Mouse (Mus musculus) inflammation-experienced regulatory T-cells, adult 6 months (primary cell): ENCODE data around the gene Cp. TPM values are rescaled to one million over a fixed set of nuclear protein-coding genes. Genes with fewer than 3 reads are reported as not detected.
"Not testable (repeated sequence)": the region's sequence is repeated elsewhere in the genome, so short reads cannot be mapped to it uniquely, and the experiment has no call there.

Experiments used
- ATAC-seq: one replicate; pipeline ENCODE4 v1.8.0; 2017
- polyA plus RNA-seq, 3 experiments: library from polyadenylated mRNA; unstranded; fragments of 100-300 nt; shearing (Covaris generic); gene quantifications; one replicate each; pipeline ENCODE4 v1.2.1; 2017

Cp gene
- polyA plus RNA-seq, 3 experiments from 2014 or later = 0.20 to 1.7 (median 1.4) TPM

DNA sequence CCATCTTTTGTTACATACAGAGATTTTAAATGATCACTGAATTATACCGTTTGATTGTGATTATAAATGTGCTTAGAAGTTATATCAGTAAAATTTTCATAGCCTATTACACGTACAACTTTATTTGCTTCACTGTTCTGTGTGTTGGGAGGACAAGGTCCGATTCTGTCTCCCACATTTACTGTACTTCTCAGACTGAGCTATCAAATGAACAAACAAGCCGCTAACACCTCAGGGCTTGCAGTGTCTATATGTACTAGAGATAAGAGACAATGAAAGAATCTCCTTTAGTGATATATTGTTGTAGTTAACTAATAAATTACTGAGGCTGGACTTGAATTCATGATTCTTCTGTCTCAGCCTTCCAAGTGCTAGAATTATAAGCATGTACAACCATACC, 50.4 kb downstream of the Cp start:
- no peak for ATAC-seq

DNA sequence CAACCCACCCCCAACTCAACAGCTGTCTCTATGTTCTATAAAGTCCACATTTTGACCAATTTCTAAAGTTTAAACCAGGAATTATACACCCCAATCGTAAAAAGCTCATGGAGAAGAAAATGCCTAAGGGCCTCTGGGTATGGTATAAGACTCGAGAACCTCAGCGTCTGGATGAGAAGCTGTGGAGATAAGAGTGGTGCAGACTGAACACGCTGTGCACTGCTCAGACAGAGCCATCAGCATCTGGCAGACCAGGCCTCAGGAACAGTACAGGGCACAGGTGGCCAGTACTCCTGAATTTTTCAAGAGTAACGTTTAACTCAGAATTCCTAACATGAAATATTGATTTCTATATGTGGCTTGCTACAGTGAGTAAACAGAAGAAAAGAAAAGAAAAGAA, 50.9 kb downstream of the Cp start:
- ATAC-seq = no peak

DNA sequence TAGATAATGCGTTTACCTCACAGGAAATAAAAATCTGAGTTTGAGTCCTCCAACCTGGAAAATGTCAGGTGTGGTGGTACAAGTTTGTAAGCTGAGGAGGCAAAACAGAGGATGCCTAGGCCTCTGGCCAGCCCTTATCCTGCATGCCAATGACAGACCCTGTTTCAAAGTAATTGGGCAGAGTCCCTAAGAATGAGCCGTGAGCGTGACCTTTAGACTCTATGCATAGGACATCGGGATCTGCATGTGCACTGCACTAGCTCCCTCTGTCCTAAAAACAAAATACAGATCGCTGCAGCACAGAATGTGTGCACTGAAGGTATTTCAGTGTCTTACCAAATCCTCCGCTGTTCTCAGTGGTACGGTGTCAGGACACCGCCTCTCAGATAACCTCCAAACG, 53.6 kb downstream of the Cp start:
- no peak for ATAC-seq

DNA sequence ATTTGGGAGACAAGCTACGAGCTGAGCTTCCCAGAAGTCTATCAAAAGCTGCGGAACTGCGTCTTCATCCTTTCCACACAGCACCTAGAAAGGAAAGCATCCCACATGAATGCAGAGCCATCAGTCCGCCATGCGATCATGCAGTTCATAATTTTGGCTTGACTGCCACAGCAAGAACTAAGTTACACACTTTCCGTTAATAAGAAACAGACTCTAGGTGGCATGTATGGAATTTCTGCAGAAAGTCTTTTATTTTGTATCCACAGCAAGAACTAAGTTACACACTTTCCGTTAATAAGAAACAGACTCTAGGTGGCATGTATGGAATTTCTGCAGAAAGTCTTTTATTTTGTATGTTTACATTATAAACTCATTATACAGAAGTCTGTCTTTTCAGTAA, 54.1 kb downstream of the Cp start:
- ATAC-seq = not testable (repeated sequence)

DNA sequence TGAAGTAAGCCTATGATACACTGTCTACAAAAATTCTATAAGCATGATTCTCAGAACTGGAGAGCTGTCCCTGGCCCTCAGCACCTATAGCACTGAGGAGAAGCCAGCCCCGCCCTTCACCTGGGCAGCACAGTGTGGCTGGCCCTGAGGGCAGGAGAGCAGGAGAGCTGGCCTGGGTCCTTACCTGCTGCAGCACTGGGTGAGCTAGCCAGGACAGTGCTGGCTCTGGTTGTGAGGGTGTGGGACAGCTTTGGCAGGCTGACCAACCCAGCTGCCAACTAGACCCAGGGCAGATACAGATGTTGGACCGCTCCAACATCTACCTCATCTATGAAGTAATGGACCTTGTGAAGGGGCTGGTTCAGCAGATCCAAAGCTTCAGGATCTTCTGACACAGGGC, 57.6 kb downstream of the Cp start:
- ATAC-seq = no peak

DNA sequence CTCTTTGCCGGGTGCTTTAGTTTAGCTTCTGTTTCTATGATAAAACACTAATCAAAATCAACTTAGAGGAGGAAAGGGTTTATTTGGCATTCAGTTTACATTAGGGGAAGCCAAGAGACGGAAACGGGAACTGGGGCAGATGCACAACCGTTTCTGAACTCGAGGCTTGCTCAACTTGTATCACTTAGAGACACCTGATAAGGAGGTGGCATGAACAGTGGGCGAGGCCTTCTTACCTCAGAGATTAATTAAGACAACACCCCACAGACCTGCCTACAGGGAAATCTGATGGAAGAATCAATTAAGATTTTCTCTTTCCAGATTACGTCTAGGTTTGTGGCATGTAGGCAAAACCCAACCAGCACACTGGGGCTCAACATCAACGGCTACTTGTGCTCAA, 61.2 kb downstream of the Cp start:
- no peak for ATAC-seq

DNA sequence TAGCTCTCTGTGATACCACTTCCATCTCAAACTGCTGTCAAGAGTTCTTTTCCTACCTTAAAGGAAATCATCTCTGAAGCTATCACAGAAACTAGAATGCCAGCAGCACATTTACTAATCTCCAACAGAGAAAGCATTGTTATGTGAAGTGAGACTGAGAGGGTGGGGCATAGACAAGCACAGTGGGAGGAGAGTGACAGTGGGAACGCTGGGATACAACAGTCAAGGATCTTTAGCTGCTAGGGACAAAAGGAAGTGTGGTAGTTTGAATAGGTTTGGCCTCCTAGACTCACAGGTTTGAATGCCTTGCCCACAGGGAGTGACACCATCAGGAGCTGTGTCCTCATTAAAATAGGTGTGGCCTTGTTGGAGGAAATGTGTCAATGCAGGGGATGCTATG, 67.0 kb downstream of the Cp start:
- ATAC-seq = no peak

DNA sequence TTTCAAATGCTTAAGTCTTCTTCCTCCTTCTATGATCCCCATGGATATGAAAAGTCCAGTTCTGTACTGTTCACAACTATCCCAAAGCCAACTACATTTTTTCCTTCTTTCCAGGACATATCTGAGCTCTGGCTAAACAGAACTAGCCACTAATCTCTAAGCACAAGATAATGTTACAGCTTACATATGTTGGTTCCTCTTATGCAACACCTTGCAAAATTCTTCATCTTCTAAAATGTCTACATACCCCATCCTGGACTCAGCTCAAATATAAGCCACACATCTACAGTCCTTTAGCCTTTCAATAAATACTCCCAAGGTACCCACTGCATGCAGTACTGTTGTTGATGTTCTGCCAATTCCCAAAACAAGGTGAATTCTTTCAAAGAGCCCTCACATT, 69.6 kb downstream of the Cp start:
- no peak for ATAC-seq

DNA sequence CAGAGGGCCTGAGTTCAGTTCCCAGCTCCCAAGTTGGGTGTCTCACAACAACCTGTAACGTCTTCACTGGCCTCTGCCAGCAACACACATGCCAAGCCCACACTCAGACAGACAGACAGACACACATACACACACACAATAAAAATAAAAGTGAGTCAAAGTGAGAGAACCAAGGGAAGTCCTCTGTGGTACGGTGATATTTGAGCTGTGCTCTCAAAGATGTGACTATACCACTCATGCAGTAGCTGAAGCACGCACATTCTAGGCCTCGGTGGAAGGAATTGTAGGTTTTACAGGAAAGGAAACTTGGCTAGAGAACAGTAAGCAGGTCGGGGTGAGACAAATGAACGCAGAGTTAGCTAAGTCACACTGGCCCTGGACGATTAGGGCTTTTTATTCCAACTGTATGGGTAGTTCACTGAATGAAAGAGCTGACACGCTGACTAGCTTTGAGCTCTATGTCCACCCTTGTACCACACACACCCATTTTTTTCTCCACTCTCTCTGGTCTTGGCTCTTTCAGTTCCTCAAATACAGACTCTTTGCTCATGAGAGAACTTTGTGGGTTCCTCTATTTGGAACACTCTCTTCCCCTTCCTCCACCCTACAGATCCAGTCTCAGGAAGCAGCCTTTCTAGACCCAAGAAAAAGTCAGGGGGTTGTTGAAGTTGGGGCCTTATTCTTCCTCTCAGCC, 70.3 kb downstream of the Cp start:
- ATAC-seq = no peak

DNA sequence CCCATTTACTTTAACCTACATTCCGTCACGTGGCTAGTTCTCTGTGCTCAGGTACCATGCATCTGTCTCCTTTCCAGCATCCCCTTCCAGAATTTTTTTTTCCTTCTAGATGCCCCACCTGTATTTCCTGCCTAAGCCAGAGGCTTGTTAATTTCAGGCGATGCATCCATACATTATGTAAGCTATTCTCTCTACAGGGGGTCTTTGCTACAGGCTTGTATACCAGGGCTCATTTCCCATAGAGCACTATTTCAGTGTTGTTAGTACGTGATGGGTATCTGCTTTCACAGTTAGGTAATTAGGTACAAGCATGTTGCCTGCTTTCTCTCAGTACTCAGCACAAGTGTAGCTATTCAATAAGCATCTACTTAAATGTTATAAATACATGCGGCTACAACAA, 70.9 kb downstream of the Cp start:
- ATAC-seq = no peak

DNA sequence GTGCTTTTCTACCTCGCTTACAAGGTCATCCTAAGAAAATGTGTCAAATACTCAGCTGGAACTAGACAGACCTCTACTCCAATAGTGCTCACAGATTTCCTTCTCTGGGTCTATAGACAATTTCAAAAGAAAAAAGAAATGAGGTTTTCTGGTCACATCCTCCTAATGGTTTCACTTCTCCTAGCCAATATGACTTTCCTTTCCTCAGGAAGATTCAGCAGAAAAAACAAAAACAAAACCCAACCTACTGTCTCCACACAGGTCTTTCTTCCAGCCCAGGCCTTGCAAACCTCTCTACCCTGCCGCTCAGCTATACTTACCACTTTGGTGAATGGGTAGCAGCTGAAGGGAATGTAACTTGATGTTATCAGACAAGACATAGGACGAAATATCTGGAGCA, 71.8 kb downstream of the Cp start:
- ATAC-seq = no peak

DNA sequence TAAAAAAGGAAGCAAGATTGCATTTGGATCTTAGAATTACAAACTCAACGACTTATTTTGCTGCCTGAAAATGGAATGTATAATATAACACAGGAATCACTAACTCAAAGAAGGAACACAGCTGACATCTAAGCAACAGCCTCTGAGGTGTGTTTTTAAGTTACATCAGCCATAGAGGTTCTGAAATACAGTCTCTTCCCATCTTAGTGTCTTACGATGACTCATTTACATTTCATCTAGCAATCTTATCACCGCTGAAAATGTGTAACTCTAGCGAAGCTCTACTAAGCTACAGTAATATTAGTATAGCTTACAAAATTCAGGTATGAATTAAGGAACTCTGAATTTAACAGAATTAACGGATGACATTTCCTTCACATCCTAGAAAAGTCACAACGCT, 74.0 kb downstream of the Cp start:
- ATAC-seq = no peak

DNA sequence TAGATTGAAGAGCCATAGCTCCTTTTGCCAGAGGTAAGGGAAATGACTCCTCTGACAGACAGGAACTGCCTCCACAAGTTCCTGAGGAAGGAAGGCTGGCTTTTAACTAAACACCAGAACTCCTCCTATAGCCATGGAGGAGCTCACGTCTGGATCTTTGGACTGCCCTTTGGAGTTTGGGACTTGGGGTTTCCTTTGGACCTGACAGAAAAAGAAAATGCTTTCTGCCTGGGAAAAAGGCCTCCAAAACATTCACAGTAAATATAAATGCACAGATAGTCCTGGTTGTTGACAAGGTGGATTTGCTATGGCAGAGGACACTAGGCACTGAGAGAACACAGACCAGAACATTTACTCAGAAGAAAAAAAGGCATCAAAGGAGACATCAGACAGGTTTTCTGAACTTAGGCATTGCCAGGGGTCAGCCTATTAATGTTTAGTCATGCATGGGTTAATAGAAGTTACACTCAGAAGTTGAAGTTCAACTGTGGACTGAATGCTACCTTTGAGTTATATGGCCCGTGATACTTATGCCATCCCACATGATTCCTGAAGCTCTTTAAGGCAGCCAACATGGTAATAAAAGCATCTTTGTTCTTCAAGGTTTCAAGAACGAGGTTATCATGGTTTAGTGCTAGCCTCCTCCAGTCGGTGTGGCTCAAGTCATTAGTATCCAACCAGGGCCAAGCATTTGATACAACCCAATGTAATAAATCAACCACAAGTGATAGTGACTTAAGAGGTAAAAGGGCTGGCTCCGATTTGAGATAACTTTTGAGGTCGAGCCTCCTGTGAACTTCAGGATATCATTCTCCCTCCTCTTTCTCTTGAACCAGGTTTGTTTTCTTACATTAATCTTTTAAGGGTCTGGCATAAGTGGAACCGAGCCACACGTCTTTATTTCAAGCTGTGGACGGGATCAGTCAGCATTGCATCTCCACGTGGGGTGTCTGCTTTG, 77.2 kb downstream of the Cp start:
- no peak for ATAC-seq

DNA sequence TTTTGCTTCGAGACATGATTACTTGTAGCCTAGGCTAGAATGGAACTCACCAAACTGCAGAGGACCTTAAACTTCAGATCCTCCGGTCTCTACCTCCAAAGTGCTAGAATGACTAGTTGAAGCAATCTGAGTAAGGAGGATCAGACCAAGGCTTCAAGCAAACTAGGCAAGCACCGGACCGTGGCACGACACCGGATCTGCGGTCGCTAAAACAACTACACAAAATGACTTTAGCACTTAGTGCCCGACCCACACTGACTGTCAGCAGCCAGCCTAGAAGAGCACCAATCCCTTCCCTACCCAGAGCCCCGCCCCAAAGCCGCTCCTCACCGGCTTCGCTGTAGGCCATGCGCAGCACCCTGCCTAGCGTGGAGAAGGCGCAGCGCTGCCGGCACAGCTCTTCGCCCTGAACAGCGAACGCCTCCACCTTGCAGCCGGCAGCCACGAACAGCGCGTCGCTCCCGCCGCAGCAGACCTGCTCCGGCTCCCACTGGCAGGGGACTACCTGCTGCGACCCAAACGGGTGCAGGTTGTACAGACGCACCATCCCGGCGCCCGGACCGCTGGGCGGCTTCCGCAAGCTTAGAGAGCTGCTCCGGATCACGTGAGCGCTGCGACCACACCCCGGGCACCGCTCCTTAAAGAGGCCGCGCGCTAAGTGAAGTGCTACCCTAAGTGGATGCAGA, 78.0 kb downstream of the Cp start, which contains the start of gene Hps3:
TSS of gene Hps3 (minus strand) at position 597 of the 686 bp plus-strand sequence.
- peak; percentile 95 for ATAC-seq

DNA sequence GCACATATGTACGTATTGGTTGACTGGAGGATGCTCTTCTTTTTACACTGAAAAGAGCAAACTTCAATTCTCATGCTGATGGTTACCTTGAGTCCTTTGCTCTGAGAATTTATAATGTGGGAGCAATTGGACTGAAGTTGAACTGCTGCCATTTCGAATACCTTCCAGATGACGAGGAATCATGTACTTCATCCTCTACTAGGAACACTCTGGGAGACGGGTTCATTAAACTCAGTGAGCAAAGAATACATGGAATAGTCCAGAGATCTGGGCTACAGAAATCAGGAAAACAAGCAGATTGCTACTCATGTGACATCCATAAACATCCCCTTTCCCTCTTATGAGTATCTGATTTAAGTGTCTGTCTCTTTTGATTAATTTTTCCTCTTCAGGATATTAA, 79.2 kb downstream of the Cp start:
- no peak for ATAC-seq

DNA sequence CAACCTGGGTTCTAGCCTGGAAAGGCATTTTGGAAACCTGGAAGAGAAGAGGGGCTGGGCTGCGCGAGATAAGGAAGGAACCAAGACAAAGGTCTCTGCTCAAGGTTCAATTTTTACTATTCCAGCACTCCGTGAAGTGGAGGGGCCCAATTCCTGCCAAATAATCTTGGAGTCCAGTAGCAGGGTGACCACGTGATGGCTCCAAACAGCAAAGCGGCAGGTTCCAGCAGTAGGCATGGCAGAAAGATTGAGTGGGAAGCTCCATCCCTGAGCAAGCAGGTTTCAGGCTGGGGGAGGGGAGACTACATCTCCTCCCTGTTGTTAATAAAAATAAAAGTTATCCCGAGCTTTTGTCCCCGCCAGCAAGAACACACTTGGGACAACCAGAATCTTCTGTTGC, 84.6 kb downstream of the Cp start:
- not testable (repeated sequence) for ATAC-seq

DNA sequence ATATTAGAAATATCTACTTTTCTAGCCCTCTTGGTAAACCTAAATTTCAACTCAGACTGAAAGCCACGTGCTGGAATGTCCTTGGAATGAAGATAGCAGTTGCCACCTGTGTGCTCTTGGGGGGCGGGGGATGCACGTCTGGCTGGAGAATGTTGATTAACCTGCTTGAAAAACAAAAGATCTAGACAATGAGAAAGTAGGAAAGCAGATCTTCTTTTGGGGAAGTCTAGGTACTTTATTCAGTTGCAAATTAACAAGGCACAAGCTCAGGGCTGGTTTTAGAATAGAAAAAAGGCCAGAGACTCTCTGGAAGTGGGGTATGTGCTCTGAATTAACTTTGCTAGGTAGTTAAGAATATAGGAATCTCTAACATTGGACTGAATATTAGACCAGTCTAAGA, 87.9 kb downstream of the Cp start:
- not testable (repeated sequence) for ATAC-seq

DNA sequence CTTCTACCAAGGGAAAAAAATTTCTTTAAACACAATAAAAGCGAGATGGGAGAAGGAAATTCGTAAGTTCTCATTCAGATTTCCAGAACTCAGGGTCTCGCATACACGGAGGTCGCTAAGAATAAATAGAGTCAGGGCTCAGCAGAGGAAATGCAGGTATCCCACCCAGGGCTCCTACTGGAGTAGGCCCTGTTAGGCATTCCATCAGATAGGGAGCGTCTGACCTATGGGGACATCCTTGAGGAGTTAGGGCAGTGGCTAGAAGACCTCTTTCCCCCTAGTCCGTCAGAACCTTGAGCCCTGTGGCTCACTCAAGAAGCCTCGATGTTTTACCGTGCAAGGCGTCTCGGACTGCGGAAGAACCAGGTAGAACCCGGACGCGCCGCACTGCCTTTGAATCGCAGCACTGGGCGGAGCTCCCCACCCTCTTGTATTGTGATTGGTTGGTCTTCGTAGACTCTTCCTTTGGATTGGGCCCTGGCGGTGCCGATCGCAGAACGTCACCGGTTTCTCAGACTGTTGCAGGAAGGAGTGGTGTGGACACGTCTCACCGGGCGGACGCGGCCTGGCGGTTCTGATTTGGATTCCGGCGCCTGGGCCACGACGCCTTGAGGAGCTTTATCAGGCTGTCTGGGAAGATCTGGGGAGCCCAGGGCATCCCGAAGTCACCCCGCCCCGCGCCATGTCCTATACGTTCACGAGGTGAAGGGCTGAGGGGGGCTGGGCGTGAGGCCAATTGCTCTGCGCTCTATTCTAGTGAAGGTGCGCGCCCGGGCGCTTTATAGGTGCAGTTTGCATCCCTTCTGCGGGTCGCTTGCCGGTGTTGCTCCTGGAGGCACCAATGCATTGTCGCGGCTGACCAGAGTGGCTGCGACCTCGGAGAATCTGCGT, 100.7 kb downstream of the Cp start, which contains the start of gene Hltf:
TSS of gene Hltf (plus strand) at position 506 of the 891 bp plus-strand sequence.
- ATAC-seq = peak; percentile 100

DNA sequence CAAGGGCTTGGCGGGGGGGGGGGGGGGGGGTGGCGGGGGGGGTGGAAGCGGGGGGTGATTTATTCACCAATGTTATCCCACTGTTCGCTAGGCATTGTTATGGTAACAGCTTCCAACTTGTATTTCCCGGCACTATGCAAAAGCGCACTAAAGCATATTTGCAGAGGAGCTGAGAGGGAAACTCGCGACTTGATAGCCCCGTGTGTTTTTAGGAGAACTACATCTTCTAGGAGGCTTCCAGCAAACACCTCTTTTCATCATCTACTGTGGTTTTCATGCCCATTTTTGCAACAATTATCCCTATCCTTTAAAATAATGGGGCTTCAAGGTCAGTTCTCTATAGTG, 101.3 kb downstream of the Cp start:
- ATAC-seq = no peak
